Mouse (Mus musculus): ENCODE data around the gene Dmpk.
A peak's percentile ranks its signal among the peaks of the same experiment; 100 is the strongest.

Gene Dmpk

GRCm38 (mm10) chr7:19076586-19076991, 7.1 kb upstream of the Dmpk start:
- DNase-seq: peak; percentile 96

DNA sequence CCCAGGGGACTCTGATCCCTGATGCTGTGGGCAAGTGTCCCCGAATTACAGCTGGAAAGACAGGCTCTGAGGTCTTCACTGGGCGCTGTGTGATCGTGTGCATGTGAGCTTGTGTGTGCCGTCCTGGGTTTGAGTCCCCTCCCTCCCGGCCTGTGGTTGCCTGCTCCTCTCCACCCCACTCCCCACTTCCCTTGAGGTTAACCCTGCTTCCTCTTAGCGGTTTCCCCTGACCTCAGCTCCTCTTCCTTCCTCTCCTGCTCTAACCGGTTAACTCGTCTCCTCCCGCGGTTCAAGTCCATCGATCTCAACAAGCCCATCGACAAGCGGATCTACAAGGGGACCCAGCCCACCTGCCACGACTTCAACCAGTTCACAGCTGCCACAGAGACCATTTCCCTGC, 5.9 kb upstream of the Dmpk start:
- DNase-seq: peak; percentile 97

- peak; percentile 91 for DNase-seq
Measured at GRCm38 (mm10) chr7:19078732-19079131, 4.9 kb upstream of the Dmpk start.

DNA sequence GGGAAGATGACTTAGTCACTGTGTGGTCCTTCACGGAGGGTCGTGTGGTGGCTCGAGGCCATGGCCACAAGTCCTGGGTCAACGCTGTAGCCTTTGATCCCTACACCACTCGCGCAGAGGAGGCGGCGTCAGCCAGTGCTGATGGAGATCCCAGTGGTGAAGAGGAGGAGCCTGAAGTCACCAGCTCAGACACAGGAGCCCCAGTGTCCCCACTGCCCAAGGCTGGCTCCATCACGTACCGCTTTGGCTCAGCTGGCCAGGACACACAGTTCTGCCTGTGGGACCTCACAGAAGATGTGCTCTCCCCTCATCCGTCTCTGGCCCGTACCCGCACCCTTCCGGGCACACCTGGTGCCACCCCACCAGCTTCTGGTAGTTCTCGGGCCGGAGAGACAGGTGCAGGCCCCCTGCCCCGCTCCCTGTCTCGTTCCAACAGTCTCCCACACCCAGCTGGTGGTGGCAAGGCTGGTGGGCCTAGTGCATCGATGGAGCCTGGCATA, 3.1 kb upstream of the Dmpk start:
- peak; percentile 90 for DNase-seq

DNA sequence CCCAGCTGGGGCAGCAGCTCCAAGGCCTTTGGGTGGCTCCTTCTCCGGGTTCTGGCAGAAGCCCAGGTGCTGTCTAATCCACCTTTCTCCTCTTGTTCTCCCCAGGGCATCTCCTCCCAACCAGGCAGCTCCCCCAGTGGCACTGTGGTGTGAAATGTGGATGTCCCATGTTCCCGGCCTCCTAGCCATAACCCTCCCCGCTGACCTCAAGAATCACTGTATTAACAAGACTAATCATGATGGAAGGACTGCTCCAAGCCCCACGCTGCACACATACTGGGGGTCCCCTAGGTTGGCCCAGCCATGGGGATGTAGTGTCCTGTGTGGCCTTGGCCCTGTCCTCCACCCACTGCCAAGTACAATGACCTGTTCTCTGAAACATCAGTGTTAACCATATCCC, 1.5 kb upstream of the Dmpk start:
- DNase-seq: peak; percentile 94

GRCm38 (mm10) chr7:19083096-19083495, 553 bp upstream of the Dmpk start:
- peak; percentile 99 for DNase-seq

DNA sequence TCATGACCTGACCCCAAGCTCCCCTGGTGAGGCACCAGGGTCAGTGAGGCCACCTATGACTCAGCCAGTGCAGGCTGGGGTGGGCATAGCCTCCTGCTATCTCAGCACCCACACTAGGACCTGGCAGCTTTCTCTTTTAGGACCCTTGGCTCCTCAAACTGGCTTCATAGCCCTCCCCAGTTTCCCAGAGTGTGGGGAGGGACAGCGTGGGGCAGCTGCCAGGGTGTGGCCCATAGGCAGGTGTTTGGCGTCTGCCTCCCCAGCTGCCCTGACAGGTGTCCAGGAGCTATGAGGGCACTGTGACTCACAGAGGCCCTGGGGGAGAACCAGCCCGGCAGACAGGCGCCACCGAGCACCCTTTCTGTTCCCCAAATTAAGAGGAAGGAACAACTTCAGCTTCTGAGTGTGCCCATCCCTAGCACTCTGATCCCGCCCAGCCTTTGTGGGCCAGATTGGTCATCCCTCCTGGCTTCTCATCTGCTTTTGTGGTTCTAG, 675 bp downstream of the Dmpk start:
- DNase-seq: peak; percentile 97

DNA sequence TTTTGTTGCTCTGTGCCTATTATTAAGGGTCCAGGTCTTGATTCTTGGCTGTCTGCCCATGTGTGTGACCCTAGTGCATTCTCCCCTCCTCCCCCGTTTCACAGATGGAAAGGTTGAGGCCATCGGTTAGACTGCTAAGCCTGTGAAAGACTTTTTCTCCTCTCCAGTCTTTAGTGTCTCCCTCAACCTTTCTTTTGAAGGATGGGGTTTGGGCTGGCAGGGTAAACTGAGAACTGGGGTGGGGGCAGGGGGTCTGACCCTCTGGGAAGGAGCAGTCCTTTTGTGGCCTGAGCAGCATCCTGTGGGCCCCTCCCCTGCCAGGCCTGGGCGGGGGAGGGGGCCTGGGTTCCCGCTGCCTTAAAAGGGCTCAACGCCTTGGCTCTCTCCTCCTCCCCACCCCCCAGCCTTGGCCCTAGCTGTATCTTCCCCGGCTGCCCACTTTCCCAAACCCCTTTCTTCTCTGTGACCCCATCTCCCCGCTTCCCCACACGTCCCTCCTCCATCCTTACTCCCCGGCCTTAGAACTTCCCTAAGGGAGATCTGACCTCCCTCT, 1.3 kb downstream of the Dmpk start:
- DNase-seq: peak; percentile 94

GRCm38 (mm10) chr7:19085495-19085894, 1.8 kb downstream of the Dmpk start:
- DNase-seq: no peak

GRCm38 (mm10) chr7:19086042-19086441, 2.4 kb downstream of the Dmpk start:
- DNase-seq: peak; percentile 95

DNA sequence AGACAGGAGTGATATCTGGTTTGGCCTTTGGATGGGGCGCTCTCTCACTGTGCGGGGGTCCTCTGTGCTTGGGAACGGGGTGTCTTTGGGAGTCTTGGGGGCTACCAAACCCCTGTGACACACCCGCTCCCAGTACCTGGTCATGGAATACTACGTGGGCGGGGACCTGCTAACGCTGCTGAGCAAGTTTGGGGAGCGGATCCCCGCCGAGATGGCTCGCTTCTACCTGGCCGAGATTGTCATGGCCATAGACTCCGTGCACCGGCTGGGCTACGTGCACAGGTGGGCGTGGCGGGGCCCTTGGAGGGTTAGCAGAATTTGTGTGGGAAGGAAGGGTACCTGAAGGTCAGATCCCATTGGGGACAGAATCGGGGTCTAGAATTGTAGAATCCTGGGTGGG, 3.1 kb downstream of the Dmpk start:
- peak; percentile 94 for DNase-seq

GRCm38 (mm10) chr7:19088813-19089212, 5.2 kb downstream of the Dmpk start:
- DNase-seq: peak; percentile 95

DNA sequence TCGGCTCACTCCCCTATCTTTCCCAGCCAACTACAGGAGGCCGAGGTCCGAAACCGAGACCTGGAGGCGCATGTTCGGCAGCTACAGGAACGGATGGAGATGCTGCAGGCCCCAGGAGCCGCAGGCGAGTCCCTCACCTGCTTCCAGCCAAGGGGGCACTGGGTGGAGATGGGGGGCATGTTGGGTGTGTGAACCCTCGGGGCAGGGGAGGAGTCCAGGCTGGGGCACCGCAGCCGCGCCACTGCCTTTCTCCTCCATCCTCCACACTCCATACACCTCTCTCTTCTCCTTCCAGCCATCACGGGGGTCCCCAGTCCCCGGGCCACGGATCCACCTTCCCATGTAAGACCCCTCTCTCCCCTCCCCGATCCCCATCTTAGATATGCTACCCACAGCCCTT, 8.3 kb downstream of the Dmpk start:
- DNase-seq: peak; percentile 94

DNA sequence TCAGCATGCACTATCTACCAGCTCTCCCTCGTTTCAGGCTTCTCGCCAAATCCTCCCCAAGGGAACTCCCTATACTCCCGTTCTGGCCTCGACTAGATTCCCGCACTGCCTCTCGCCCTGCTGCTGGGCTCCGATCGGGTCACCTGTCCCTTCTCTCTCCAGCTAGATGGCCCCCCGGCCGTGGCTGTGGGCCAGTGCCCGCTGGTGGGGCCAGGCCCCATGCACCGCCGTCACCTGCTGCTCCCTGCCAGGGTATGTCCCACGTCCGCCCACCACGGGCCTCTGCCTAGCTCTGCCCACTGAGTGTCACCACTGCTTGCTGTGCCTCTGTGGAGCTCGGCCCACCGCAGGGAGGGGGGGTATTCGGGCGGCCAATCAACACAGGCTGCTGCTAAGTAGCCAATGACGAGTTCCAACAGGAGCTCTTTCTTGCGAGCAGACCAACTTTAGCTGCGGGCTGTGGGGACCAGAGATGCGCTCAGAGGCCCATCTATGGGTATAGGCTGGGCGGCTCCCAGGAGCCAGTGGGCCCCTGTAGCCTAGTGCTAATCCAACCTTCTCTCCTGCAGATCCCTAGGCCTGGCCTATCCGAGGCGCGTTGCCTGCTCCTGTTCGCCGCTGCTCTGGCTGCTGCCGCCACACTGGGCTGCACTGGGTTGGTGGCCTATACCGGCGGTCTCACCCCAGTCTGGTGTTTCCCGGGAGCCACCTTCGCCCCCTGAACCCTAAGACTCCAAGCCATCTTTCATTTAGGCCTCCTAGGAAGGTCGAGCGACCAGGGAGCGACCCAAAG, 8.9 kb downstream of the Dmpk start:
- peak; percentile 99 for DNase-seq

DNA sequence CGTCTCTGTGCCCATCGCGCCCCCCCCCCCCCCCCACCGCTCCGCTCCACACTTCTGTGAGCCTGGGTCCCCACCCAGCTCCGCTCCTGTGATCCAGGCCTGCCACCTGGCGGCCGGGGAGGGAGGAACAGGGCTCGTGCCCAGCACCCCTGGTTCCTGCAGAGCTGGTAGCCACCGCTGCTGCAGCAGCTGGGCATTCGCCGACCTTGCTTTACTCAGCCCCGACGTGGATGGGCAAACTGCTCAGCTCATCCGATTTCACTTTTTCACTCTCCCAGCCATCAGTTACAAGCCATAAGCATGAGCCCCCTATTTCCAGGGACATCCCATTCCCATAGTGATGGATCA, 9.5 kb downstream of the Dmpk start:
- peak; percentile 98 for DNase-seq

GRCm38 (mm10) chr7:19093537-19094385, 10.1 kb downstream of the Dmpk start:
- DNase-seq: peak; percentile 100

- no peak for DNase-seq
Measured at GRCm38 (mm10) chr7:19094471-19094825, 10.8 kb downstream of the Dmpk start, which contains the start of gene Six5. Gene Six5 (plus strand): TSS chr7:19094594.

- DNase-seq: peak; percentile 97
Measured at GRCm38 (mm10) chr7:19094826-19095750, 11.4 kb downstream of the Dmpk start.

DNA sequence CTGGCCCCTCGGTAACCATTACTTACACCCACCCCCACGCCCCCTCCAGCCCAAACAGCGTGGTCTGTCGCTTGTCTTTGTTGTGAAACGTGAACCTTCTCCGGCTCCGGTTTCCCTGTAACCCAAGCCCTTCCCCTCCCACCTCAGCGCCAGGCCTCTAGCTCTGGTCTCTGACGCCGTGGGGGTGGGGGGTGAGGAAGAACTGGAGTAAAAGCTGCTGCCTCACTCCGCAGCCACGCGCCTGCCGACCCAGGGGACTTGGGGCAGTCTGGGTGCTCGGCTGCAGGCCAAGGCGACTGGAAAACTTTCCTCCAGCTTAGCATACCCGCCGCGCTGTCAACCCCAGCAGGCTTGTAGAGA, 12.1 kb downstream of the Dmpk start:
- DNase-seq: peak; percentile 97

GRCm38 (mm10) chr7:19096421-19096976, 12.8 kb downstream of the Dmpk start:
- DNase-seq: peak; percentile 95

DNA sequence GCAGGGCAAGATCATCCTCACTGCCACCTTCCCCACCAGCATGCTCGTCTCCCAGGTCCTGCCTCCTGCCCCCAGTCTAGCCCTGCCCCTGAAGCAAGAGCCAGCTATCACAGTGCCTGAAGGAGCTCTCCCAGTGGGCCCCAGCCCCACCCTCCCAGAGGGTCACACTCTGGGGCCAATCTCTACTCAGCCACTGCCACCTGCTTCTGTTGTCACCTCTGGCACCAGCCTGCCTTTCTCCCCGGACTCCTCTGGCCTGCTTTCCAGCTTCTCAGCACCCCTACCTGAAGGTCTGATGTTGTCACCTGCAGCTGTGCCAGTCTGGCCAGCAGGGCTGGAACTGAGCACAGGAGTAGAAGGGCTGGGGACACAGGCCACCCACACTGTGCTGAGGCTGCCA, 13.6 kb downstream of the Dmpk start:
- peak; percentile 95 for DNase-seq

DNA sequence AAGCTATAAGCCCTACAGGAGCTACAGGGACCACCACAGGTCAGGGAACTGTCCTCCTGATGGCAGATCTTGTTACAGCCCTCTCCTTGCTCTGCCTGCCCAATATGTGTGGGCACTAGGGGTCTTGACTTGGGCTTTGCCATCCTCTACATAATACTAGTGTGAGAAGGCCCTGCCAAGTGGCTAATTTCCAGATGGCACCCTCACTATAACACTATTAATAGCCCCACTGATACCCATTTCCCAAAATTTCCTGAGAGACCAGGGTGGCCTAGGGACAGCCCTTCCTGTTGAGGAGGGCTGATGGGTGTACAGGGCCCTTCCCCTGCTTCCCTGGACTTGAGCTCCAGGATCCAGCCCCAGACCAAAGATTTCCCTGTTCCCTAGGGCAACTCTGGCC, 14.2 kb downstream of the Dmpk start:
- DNase-seq: peak; percentile 96
